Mouse (Mus musculus) embryonic facial prominence, embryonic 15.5 days (tissue): Measurements from ENCODE around the gene Fry. TPM values are rescaled to one million over a fixed set of nuclear protein-coding genes. Genes with fewer than 3 reads are reported as not detected.

ENCODE experiments used
- ATAC-seq: fragments of 200-750 bp; cut with Nextera tagmentation; 2 replicates; pipeline ENCODE4 v1.8.0; 2017; ENCODE audit warnings: low read depth, moderate TSS enrichment; ENCODE audit not compliant: insufficient number of reproducible peaks, low FRiP score, low TSS enrichment
- H3K27ac ChIP-seq: fragments of 300-500 bp; sonication (generic); replicated peaks from 2 replicates; pipeline ENCODE4 v1.5.1; 2015; ENCODE audit warnings: mild to moderate bottlenecking, inconsistent platforms
- H3K27me3 ChIP-seq: fragments of 300-500 bp; sonication (generic); 2 replicates; pipeline ENCODE4 v1.6.1; 2015; ENCODE audit warnings: inconsistent platforms
- H3K36me3 ChIP-seq: fragments of 300-500 bp; sonication (generic); 2 replicates; pipeline ENCODE4 v1.6.1; 2015; ENCODE audit warnings: mild to moderate bottlenecking, inconsistent platforms
- H3K4me1 ChIP-seq: fragments of 300-500 bp; sonication (generic); 2 replicates; pipeline ENCODE4 v1.6.1; 2015; ENCODE audit warnings: inconsistent platforms
- H3K4me2 ChIP-seq: fragments of 300-500 bp; sonication (generic); replicated peaks from 2 replicates; pipeline ENCODE4 v1.6.1; 2015; ENCODE audit warnings: mild to moderate bottlenecking, inconsistent platforms
- H3K4me3 ChIP-seq: fragments of 300-500 bp; sonication (generic); replicated peaks from 2 replicates; pipeline ENCODE4 v1.5.1; 2015; ENCODE audit warnings: mild to moderate bottlenecking, inconsistent platforms
- H3K9ac ChIP-seq: fragments of 300-500 bp; sonication (generic); 2 replicates; pipeline ENCODE4 v1.6.1; 2015; ENCODE audit warnings: inconsistent platforms
- H3K9me3 ChIP-seq: fragments of 300-500 bp; sonication (generic); replicated peaks from 2 replicates; pipeline ENCODE4 v1.6.1; 2016; ENCODE audit warnings: inconsistent platforms
- WGBS: fragments of 180-500 bp; shearing (Covaris S2); methylation state at CpG from one replicate; pipeline ENCODE4 v1.1.7; 2015; 5-methylcytosine and 5-hydroxymethylcytosine counted together
- polyA plus RNA-seq: library from polyadenylated mRNA; unstranded; fragments of >200 nt; fragmentation: Nextera tagmentation; extraction: Ambion mirVana; gene quantifications from 2 replicates; pipeline ENCODE4 v1.2.1, GENCODE M21; 2015

The Fry gene
- polyA plus RNA-seq, 1 experiment from 2014 or later, result 11.4 TPM

- 76% methylated on average over 10 of the region's 10 CpGs for WGBS
- no peaks in the 10 kb centered on the region for H3K4me1 ChIP-seq
- no peaks in the 10 kb centered on the region for H3K36me3 ChIP-seq
- H3K4me2 ChIP-seq, result no peak overlapping the region
- no peak overlapping the region for H3K27ac ChIP-seq
- H3K27me3 ChIP-seq, result no peaks in the 10 kb centered on the region
- H3K4me3 ChIP-seq, result no peak overlapping the region
- H3K9me3 ChIP-seq, result no peaks in the 10 kb centered on the region
- no peak for ATAC-seq
- no peak overlapping the region for H3K9ac ChIP-seq
Measured at GRCm38 (mm10) chr5:150223546-150224239, 105.2 kb downstream of the Fry start.

- Histone ChIP-seq H3K27me3 (no peaks in the 10 kb centered on the region), H3K4me3 (no peak overlapping the region), H3K4me1 (peaks cover 7% of the 10 kb centered on the region; the same call in 1 of the 2 replicates), H3K27ac (no peak overlapping the region), H3K9ac (no peak overlapping the region), H3K36me3 (no peaks in the 10 kb centered on the region), H3K9me3 (no peaks in the 10 kb centered on the region), H3K4me2 (no peak overlapping the region)
- ATAC-seq, result no peak
- WGBS, result 67% methylated on average over 5 of the region's 5 CpGs
Measured at GRCm38 (mm10) chr5:150229086-150229485, 110.6 kb downstream of the Fry start.

- ATAC-seq, result no peak
- 91% methylated on average over 4 of the region's 4 CpGs for WGBS
- H3K4me1 ChIP-seq, result peaks cover 7% of the 10 kb centered on the region; the same call in 1 of the 2 replicates
Measured at GRCm38 (mm10) chr5:150229776-150230175, 111.3 kb downstream of the Fry start.

GRCm38 (mm10) chr5:150232159-150233150, 114.0 kb downstream of the Fry start:
- Histone ChIP-seq H3K4me1 (peaks cover 7% of the 10 kb centered on the region; the same call in 1 of the 2 replicates), H3K36me3 (no peaks in the 10 kb centered on the region), H3K27ac (no peak overlapping the region), H3K9ac (no peak overlapping the region), H3K9me3 (no peaks in the 10 kb centered on the region), H3K4me3 (no peak overlapping the region), H3K27me3 (no peaks in the 10 kb centered on the region), H3K4me2 (no peak overlapping the region; the same call in 1 of the 2 replicates)
- 38% methylated on average over 17 of the region's 21 CpGs for WGBS
- ATAC-seq, result no peak

More at GRCm38 (mm10) chr5:150229776-150230175, 111.3 kb downstream of the Fry start:
- no peak overlapping the region for H3K4me3 ChIP-seq
- H3K9ac ChIP-seq, result no peak overlapping the region
- no peak overlapping the region for H3K27ac ChIP-seq
- no peaks in the 10 kb centered on the region for H3K27me3 ChIP-seq
- no peaks in the 10 kb centered on the region for H3K36me3 ChIP-seq
- no peaks in the 10 kb centered on the region for H3K9me3 ChIP-seq
- H3K4me2 ChIP-seq, result no peak overlapping the region

GRCm38 (mm10) chr5:150233154-150233886, 114.9 kb downstream of the Fry start:
- no peaks in the 10 kb centered on the region for H3K27me3 ChIP-seq
- no peaks in the 10 kb centered on the region for H3K9me3 ChIP-seq
- WGBS, result 54% methylated on average over 17 of the region's 17 CpGs
- H3K9ac ChIP-seq, result no peak overlapping the region
- no peaks in the 10 kb centered on the region for H3K36me3 ChIP-seq
- no peak overlapping the region for H3K27ac ChIP-seq
- no peak overlapping the region; the same call in 1 of the 2 replicates for H3K4me2 ChIP-seq
- no peak overlapping the region for H3K4me3 ChIP-seq
- peaks cover 7% of the 10 kb centered on the region; the same call in 1 of the 2 replicates for H3K4me1 ChIP-seq
- ATAC-seq, result peak; percentile 20; the same call in 1 of the 2 replicates

- peaks cover 7% of the 10 kb centered on the region; the same call in 1 of the 2 replicates for H3K4me1 ChIP-seq
- H3K9me3 ChIP-seq, result no peaks in the 10 kb centered on the region
- 84% methylated on average over 5 of the region's 5 CpGs for WGBS
- H3K27ac ChIP-seq, result no peak overlapping the region
- no peak overlapping the region for H3K4me3 ChIP-seq
- ATAC-seq, result no peak
- no peak overlapping the region for H3K9ac ChIP-seq
- H3K4me2 ChIP-seq, result no peak overlapping the region
- H3K27me3 ChIP-seq, result no peaks in the 10 kb centered on the region
- no peaks in the 10 kb centered on the region for H3K36me3 ChIP-seq
Measured at GRCm38 (mm10) chr5:150235931-150236330, 117.5 kb downstream of the Fry start.

GRCm38 (mm10) chr5:150236597-150236996, 118.2 kb downstream of the Fry start:
- no peak overlapping the region for H3K4me3 ChIP-seq
- H3K9ac ChIP-seq, result no peak overlapping the region
- H3K27ac ChIP-seq, result no peak overlapping the region
- no peaks in the 10 kb centered on the region for H3K36me3 ChIP-seq
- no peaks in the 10 kb centered on the region for H3K27me3 ChIP-seq
- H3K9me3 ChIP-seq, result no peaks in the 10 kb centered on the region
- H3K4me2 ChIP-seq, result no peak overlapping the region
- peaks cover 7% of the 10 kb centered on the region; the same call in 1 of the 2 replicates for H3K4me1 ChIP-seq
- ATAC-seq, result no peak

- Histone ChIP-seq H3K27ac (no peak overlapping the region), H3K36me3 (no peaks in the 10 kb centered on the region), H3K27me3 (no peaks in the 10 kb centered on the region), H3K4me2 (no peak overlapping the region), H3K9me3 (no peaks in the 10 kb centered on the region), H3K9ac (no peak overlapping the region), H3K4me3 (no peak overlapping the region), H3K4me1 (no peaks in the 10 kb centered on the region)
- ATAC-seq, result no peak
- WGBS, result 83% methylated on average over 9 of the region's 9 CpGs
Measured at GRCm38 (mm10) chr5:150241638-150242037, 123.2 kb downstream of the Fry start.

GRCm38 (mm10) chr5:150246737-150247136, 128.3 kb downstream of the Fry start:
- no peaks in the 10 kb centered on the region for H3K27me3 ChIP-seq

GRCm38 (mm10) chr5:150257764-150258163, 139.3 kb downstream of the Fry start:
- Histone ChIP-seq H3K27ac (no peak overlapping the region), H3K9me3 (no peaks in the 10 kb centered on the region), H3K9ac (no peak overlapping the region), H3K27me3 (no peaks in the 10 kb centered on the region), H3K4me2 (no peak overlapping the region), H3K36me3 (no peaks in the 10 kb centered on the region), H3K4me3 (no peak overlapping the region), H3K4me1 (peaks cover 19% of the 10 kb centered on the region)
- WGBS, result 82% methylated on average over 7 of the region's 7 CpGs
- ATAC-seq, result no peak

More at GRCm38 (mm10) chr5:150246737-150247136, 128.3 kb downstream of the Fry start:
- H3K4me3 ChIP-seq, result no peak overlapping the region
- H3K9me3 ChIP-seq, result no peaks in the 10 kb centered on the region
- H3K9ac ChIP-seq, result no peak overlapping the region
- no peak overlapping the region for H3K4me2 ChIP-seq
- H3K4me1 ChIP-seq, result no peaks in the 10 kb centered on the region
- H3K36me3 ChIP-seq, result no peaks in the 10 kb centered on the region
- ATAC-seq, result no peak
- WGBS, result 81% methylated on average over 3 of the region's 3 CpGs
- H3K27ac ChIP-seq, result no peak overlapping the region
